Mouse (Mus musculus): ENCODE data around the gene Sod3.
A peak's percentile ranks its signal among the peaks of the same experiment; 100 is the strongest.

Sod3 gene

GRCm38 (mm10) chr5:52363468-52364150 is at the start of gene Sod3:
TSS of gene Sod3 (plus strand) at chr5:52363791.
- peak; percentile 97 for DNase-seq (ENCODE audit: low spot score)

- DNase-seq (ENCODE audit: low spot score): no peak
Measured at GRCm38 (mm10) chr5:52316926-52317325, 46.7 kb upstream of the Sod3 start.

- no peak for DNase-seq (ENCODE audit: low spot score)
Measured at GRCm38 (mm10) chr5:52319499-52319898, 44.1 kb upstream of the Sod3 start.

GRCm38 (mm10) chr5:52332120-52332519 is 31.5 kb upstream of the Sod3 start:
- no peak for DNase-seq (ENCODE audit: low spot score)

GRCm38 (mm10) chr5:52335590-52335989 is 28.0 kb upstream of the Sod3 start:
- DNase-seq (ENCODE audit: low spot score): no peak

- DNase-seq (ENCODE audit: low spot score): no peak
Measured at GRCm38 (mm10) chr5:52339134-52339533, 24.5 kb upstream of the Sod3 start.

GRCm38 (mm10) chr5:52346890-52347289 is 16.7 kb upstream of the Sod3 start:
- no peak for DNase-seq (ENCODE audit: low spot score)

- peak; percentile 92 for DNase-seq (ENCODE audit: low spot score)
Measured at GRCm38 (mm10) chr5:52350451-52350850, 13.1 kb upstream of the Sod3 start.

GRCm38 (mm10) chr5:52351561-52351960 is 12.0 kb upstream of the Sod3 start:
- no peak for DNase-seq (ENCODE audit: low spot score)

- DNase-seq (ENCODE audit: low spot score): no peak
Measured at GRCm38 (mm10) chr5:52352730-52353129, 10.9 kb upstream of the Sod3 start.

GRCm38 (mm10) chr5:52354441-52354840 is 9.2 kb upstream of the Sod3 start:
- DNase-seq (ENCODE audit: low spot score): peak; percentile 24

GRCm38 (mm10) chr5:52355612-52356011 is 8.0 kb upstream of the Sod3 start:
- DNase-seq (ENCODE audit: low spot score): peak; percentile 22

GRCm38 (mm10) chr5:52357175-52357754 is 6.3 kb upstream of the Sod3 start:
- DNase-seq (ENCODE audit: low spot score): no peak

GRCm38 (mm10) chr5:52358120-52358519 is 5.5 kb upstream of the Sod3 start:
- no peak for DNase-seq (ENCODE audit: low spot score)

- no peak for DNase-seq (ENCODE audit: low spot score)
Measured at GRCm38 (mm10) chr5:52360286-52361049, 3.1 kb upstream of the Sod3 start.

GRCm38 (mm10) chr5:52362776-52363467 is 669 bp upstream of the Sod3 start:
- DNase-seq (ENCODE audit: low spot score): no peak

GRCm38 (mm10) chr5:52364521-52364920 is 930 bp downstream of the Sod3 start:
- DNase-seq (ENCODE audit: low spot score): peak; percentile 17

- DNase-seq (ENCODE audit: low spot score): no peak
Measured at GRCm38 (mm10) chr5:52365930-52366329, 2.3 kb downstream of the Sod3 start.

- no peak for DNase-seq (ENCODE audit: low spot score)
Measured at GRCm38 (mm10) chr5:52366661-52367060, 3.1 kb downstream of the Sod3 start.

- DNase-seq (ENCODE audit: low spot score): no peak
Measured at GRCm38 (mm10) chr5:52367866-52368840, 4.6 kb downstream of the Sod3 start.

- no peak for DNase-seq (ENCODE audit: low spot score)
Measured at GRCm38 (mm10) chr5:52370901-52371300, 7.3 kb downstream of the Sod3 start.
